Mouse (Mus musculus) midbrain, postnatal 0 days (tissue): ENCODE measurements at regions not wholly inside any gene's neighbourhood (a gene's known extent, or its start where the extent isn't known, plus 50 kb on each side); places are given as distances from the start of the nearest gene placed in this dataset.
A peak's percentile ranks its signal among the peaks of the same experiment; 100 is the strongest.

Source experiments
- ATAC-seq: fragments of 200-750 bp; cut with Nextera tagmentation; 2 replicates; pipeline ENCODE4 v1.8.0; 2017; ENCODE audit warnings: moderate number of reproducible peaks, mild to moderate bottlenecking, moderate TSS enrichment, moderate library complexity; ENCODE audit not compliant: low FRiP score
- DNase-seq: peaks from one replicate; pipeline ENCODE4 v3.0.0-alpha.2; 2015; ENCODE audit warnings: low spot score
- H3K27ac ChIP-seq: fragments of 300-500 bp; sonication (generic); 2 replicates; pipeline ENCODE4 v1.5.1; 2014; ENCODE audit warnings: low read depth, mild to moderate bottlenecking, low read length, mixed read lengths
- H3K27me3 ChIP-seq: fragments of 300-500 bp; sonication (generic); 2 replicates; pipeline ENCODE4 v1.6.1; 2014; ENCODE audit warnings: low read length, control low read depth, mixed read lengths; ENCODE audit not compliant: insufficient read depth
- H3K36me3 ChIP-seq: fragments of 300-500 bp; sonication (generic); 2 replicates; pipeline ENCODE4 v1.6.1; 2014; ENCODE audit warnings: low read length, control low read depth, mixed read lengths; ENCODE audit not compliant: insufficient read depth
- H3K4me1 ChIP-seq: fragments of 300-500 bp; sonication (generic); 2 replicates; pipeline ENCODE4 v1.6.1; 2014; ENCODE audit warnings: mild to moderate bottlenecking, control low read depth, antibody characterized with exemption, low read length, mixed read lengths; ENCODE audit not compliant: insufficient read depth
- H3K4me2 ChIP-seq: fragments of 300-500 bp; sonication (generic); 2 replicates; pipeline ENCODE4 v1.6.1; 2014; ENCODE audit warnings: low read depth, mild to moderate bottlenecking, low read length, mixed read lengths; ENCODE audit not compliant: poor library complexity, severe bottlenecking
- H3K4me3 ChIP-seq: fragments of 300-500 bp; sonication (generic); 2 replicates; pipeline ENCODE4 v1.5.1; 2014; ENCODE audit warnings: low read depth, mild to moderate bottlenecking, low read length, moderate library complexity
- H3K9ac ChIP-seq: fragments of 300-500 bp; sonication (generic); replicated peaks from 2 replicates; pipeline ENCODE4 v1.6.1; 2014; ENCODE audit warnings: mild to moderate bottlenecking, low read length, moderate library complexity, mixed read lengths; ENCODE audit not compliant: poor library complexity, severe bottlenecking
- H3K9me3 ChIP-seq: fragments of 300-500 bp; sonication (generic); 2 replicates; pipeline ENCODE4 v1.6.1; 2016; ENCODE audit warnings: low read length, control low read depth
- CTCF ChIP-seq: IDR thresholded peaks from 2 replicates; pipeline ENCODE4 v1.5.1; 2016; ENCODE audit warnings: antibody characterized with exemption, mild to moderate bottlenecking
- WGBS: fragments of 180-500 bp; shearing (Covaris S2); extraction: QIAGEN DNeasy Blood & Tissue Kit; methylation state at CpG from one replicate; pipeline ENCODE4 v1.1.7; 2014; 5-methylcytosine and 5-hydroxymethylcytosine counted together

DNA sequence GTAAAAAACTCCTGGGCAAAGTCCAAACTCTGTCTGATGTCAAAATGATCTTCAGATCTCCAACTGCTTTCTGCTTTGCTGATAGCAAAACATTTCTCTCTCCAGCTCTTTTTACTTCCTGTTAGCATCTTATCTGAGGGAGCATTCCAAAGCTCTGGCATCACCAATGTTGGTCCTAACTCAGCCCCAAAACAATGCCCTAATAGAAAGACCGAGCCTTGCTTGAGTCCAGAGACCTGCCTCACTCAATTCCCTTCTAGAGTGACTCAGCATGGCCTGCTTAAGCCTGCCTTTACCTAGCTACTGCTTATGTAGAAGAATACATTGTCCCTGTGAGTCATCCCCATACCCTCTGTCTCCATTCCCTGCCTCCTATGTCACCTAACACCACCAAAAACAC lies 1721.6 kb downstream of the Grik2 start:
- Histone ChIP-seq H3K36me3 (no peaks in the 10 kb centered on the region), H3K4me2 (no peak overlapping the region), H3K27me3 (no peaks in the 10 kb centered on the region), H3K9ac (no peak overlapping the region), H3K27ac (no peak overlapping the region), H3K4me1 (no peaks in the 10 kb centered on the region), H3K9me3 (no peaks in the 10 kb centered on the region), H3K4me3 (no peak overlapping the region)
- no peak for ATAC-seq
- no peak for DNase-seq
- no peak for TF ChIP-seq CTCF
- WGBS: 88% methylated on average over 1 of the region's 1 CpGs

DNA sequence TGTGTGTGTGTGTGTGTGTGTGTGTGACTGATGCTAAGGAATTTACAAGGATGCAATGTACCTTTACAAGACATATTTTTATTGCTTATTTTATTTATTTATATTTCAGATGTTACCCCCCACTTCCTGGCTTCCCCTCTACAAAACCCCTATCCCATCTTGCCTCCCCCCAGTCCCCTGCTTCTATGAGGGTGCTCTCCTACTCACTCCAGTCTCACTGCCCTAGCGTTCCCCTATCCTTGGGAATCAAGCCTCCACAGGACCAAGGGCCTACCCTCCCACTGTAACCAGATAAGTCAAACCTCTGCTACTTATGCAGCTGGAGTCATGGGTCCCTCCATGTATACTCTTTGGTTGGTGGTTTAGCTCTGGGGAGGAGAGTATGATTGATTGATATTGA lies 1761.3 kb downstream of the Grik2 start:
- no peak overlapping the region for H3K27ac ChIP-seq
- no peak overlapping the region for H3K9ac ChIP-seq
- WGBS: 75% methylated on average over 1 of the region's 1 CpGs
- no peaks in the 10 kb centered on the region for H3K36me3 ChIP-seq
- no peaks in the 10 kb centered on the region for H3K9me3 ChIP-seq
- ATAC-seq (no peak), DNase-seq (no peak)
- H3K4me2 ChIP-seq: no peak overlapping the region
- no peaks in the 10 kb centered on the region for H3K27me3 ChIP-seq
- no peaks in the 10 kb centered on the region for H3K4me1 ChIP-seq
- H3K4me3 ChIP-seq: no peak overlapping the region
- no peak for TF ChIP-seq CTCF

DNA sequence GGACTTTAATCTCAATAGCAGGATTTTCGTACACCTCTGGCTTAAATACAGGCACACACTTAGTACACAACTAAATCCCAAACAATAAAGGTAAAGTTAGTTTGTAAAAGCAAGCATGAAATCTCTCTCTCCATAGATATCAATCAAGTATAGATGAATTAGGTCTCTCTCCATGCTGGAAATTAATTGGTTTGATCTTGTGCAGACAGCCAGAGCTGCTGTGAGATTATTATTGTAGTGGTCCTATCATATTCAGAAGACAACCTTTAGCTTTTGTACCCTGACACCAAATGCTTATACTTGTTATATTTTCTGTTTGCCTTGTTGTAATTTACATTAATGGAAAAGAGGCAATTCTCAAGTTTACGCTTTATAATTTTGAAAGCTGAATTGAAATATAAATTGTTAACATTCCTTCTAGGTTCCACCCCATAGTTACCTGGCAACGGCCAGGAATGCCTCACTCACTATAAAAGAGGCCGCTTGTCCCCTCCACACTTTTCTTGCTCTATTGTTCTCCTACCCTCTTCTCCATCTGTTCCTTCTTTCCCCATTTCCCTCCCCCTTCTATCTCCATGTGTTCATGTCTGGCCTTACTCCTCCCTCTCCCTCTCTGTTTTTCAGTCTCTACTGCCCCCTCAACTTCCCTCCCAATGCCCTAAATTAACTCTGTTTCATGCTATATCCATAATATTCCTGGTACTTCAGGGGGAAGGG lies 1797.1 kb downstream of the Grik2 start:
- H3K36me3 ChIP-seq: no peaks in the 10 kb centered on the region
- no peak overlapping the region for H3K4me2 ChIP-seq
- H3K4me1 ChIP-seq: no peaks in the 10 kb centered on the region
- H3K9me3 ChIP-seq: no peaks in the 10 kb centered on the region
- DNase-seq (no peak), ATAC-seq (no peak)
- H3K4me3 ChIP-seq: no peak overlapping the region
- H3K9ac ChIP-seq: no peak overlapping the region
- H3K27ac ChIP-seq: no peak overlapping the region
- TF ChIP-seq CTCF: no peak
- no peaks in the 10 kb centered on the region for H3K27me3 ChIP-seq
- 35% methylated on average over 4 of the region's 4 CpGs for WGBS

DNA sequence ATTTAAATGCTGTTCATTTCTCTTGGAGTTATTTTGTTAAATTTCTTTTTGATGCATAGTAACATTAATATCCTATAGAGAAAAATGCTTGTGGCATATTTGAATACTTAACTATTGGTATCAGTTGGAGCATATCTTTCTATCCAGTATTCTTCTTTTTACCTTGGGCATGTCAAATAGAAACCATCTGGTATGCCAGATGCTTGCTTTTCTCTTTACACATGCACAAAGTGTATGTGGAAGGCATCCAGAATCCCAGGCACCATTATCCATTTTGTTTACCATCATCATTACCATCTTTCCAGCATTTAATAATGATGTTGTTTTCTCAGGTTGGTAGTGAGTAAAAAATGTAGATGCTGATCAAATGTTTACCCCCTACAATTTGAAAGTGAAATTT lies 1809.5 kb downstream of the Grik2 start:
- Histone ChIP-seq H3K9ac (no peak overlapping the region), H3K27me3 (no peaks in the 10 kb centered on the region), H3K4me2 (no peak overlapping the region), H3K36me3 (no peaks in the 10 kb centered on the region), H3K9me3 (no peaks in the 10 kb centered on the region), H3K4me3 (no peak overlapping the region), H3K4me1 (no peaks in the 10 kb centered on the region), H3K27ac (no peak overlapping the region)
- no peak for ATAC-seq
- peak; percentile 10 for DNase-seq
- no peak for TF ChIP-seq CTCF
